Mouse (Mus musculus): Measurements from ENCODE around the gene Tatdn2.

- no peak for TF ChIP-seq CTCF (IDR thresholded peaks at IDR 0.05; ENCODE audit: low read depth, low read length)
- no peak for TF ChIP-seq TAL1 (conservative IDR thresholded peaks at IDR 0.05; ENCODE audit: low read depth, low read length)
- no peak for TF ChIP-seq GATA1 (IDR thresholded peaks at IDR 0.05; ENCODE audit: borderline replicate concordance, low read length)
- no peak for TF ChIP-seq POLR2AphosphoS5 (IDR thresholded peaks at IDR 0.05; ENCODE audit: insufficient replicate concordance, low read depth, low read length)
Measured at GRCm38 (mm10) chr6:113731296-113731695, 34.4 kb downstream of the Tatdn2 start.

Data from G1E (cell line).